Mouse (Mus musculus) forebrain, postnatal 0 days (tissue): ENCODE data around the gene Tbc1d15. TPM values are rescaled to one million over a fixed set of nuclear protein-coding genes. Genes with fewer than 3 reads are reported as not detected.

Experiments used
- ATAC-seq: fragments of 200-750 bp; cut with Nextera tagmentation; 2 replicates; pipeline ENCODE4 v1.8.0; 2017; ENCODE audit warnings: mild to moderate bottlenecking, moderate library complexity
- DNase-seq: peaks from one replicate; pipeline ENCODE4 v3.0.0-alpha.2; 2015
- H3K27ac ChIP-seq: fragments of 300-500 bp; sonication (generic); 2 replicates; pipeline ENCODE4 v1.5.1; 2014; ENCODE audit warnings: low read depth, mild to moderate bottlenecking, antibody characterized with exemption, low read length, moderate library complexity, mixed read lengths
- H3K27me3 ChIP-seq: fragments of 300-500 bp; sonication (generic); 2 replicates; pipeline ENCODE4 v1.6.1; 2014; ENCODE audit warnings: mild to moderate bottlenecking, low read length, mixed read lengths; ENCODE audit not compliant: insufficient read depth
- H3K36me3 ChIP-seq: fragments of 300-500 bp; sonication (generic); 2 replicates; pipeline ENCODE4 v1.6.1; 2014; ENCODE audit warnings: mild to moderate bottlenecking, moderate library complexity; ENCODE audit not compliant: insufficient read depth
- H3K4me1 ChIP-seq: fragments of 300-500 bp; sonication (generic); 2 replicates; pipeline ENCODE4 v1.6.1; 2014; ENCODE audit warnings: antibody characterized with exemption; ENCODE audit not compliant: insufficient read depth
- H3K4me2 ChIP-seq: fragments of 300-500 bp; sonication (generic); 2 replicates; pipeline ENCODE4 v1.6.1; 2014; ENCODE audit warnings: low read depth, mild to moderate bottlenecking, moderate library complexity
- H3K4me3 ChIP-seq: fragments of 300-500 bp; sonication (generic); 2 replicates; pipeline ENCODE4 v1.5.1; 2014; ENCODE audit warnings: low read depth, low read length, mixed read lengths
- H3K9ac ChIP-seq: fragments of 300-500 bp; sonication (generic); 2 replicates; pipeline ENCODE4 v1.6.1; 2014; ENCODE audit warnings: mild to moderate bottlenecking
- H3K9me3 ChIP-seq: fragments of 300-500 bp; sonication (generic); 2 replicates; pipeline ENCODE4 v1.6.1; 2016; ENCODE audit warnings: low read length
- CTCF ChIP-seq: sonication (generic); IDR thresholded peaks from 2 replicates; pipeline ENCODE4 v1.5.1; 2016; ENCODE audit warnings: antibody characterized with exemption, control low read depth, low read depth
- WGBS: fragments of 180-500 bp; shearing (Covaris S2); extraction: QIAGEN DNeasy Blood & Tissue Kit; methylation state at CpG from one replicate; pipeline ENCODE4 v1.1.7; 2014; 5-methylcytosine and 5-hydroxymethylcytosine counted together
- polyA plus RNA-seq: library from polyadenylated mRNA; unstranded; fragments of >200 nt; fragmentation: Nextera tagmentation; extraction: Ambion mirVana; gene quantifications from 2 replicates; pipeline ENCODE4 v1.2.1, GENCODE M21; 2015
- total RNA-seq: library from RNA; depleted of rRNA; stranded (reverse); fragments of >200 nt; gene quantifications from 2 replicates; pipeline ENCODE4 v1.2.3, GENCODE M21; 2014; rRNA removed

Tbc1d15 gene
- 8.5 and 10.3 TPM in 2 replicates for total RNA-seq
- 24.7 and 31.3 TPM in 2 replicates for polyA plus RNA-seq

GRCm38 (mm10) chr10:115251088-115251934, at the start of gene Tbc1d15:
Tbc1d15 (minus strand) TSS chr10:115251467.
- Histone ChIP-seq H3K9me3 (no peaks in the 10 kb centered on the region), H3K9ac (peak within 1 kb of the TSS; percentile 83), H3K4me3 (peak within 1 kb of the TSS; percentile 90), H3K27ac (peak within 1 kb of the TSS; percentile 62), H3K27me3 (no peaks in the 10 kb centered on the region), H3K36me3 (no peaks in the 10 kb centered on the region), H3K4me2 (peak within 1 kb of the TSS; percentile 54), H3K4me1 (0 out of 2 replicates have a peak, but pooled peaks cover 14% of the 10 kb centered on the region)
- peak; percentile 99 for ATAC-seq
- 1% methylated on average over 66 of the region's 67 CpGs for WGBS
- DNase-seq, result peak; percentile 99
- TF ChIP-seq CTCF, result no peak

- ATAC-seq (no peak), DNase-seq (no peak)
- Histone ChIP-seq H3K4me1 (no peaks in the 10 kb centered on the region), H3K9me3 (no peaks in the 10 kb centered on the region), H3K27me3 (no peaks in the 10 kb centered on the region), H3K4me2 (no peak overlapping the region), H3K36me3 (peaks cover 36% of the 10 kb centered on the region), H3K9ac (no peak overlapping the region), H3K4me3 (no peak overlapping the region), H3K27ac (no peak overlapping the region)
- 96% methylated on average over 4 of the region's 4 CpGs for WGBS
- no peak for TF ChIP-seq CTCF
Measured at GRCm38 (mm10) chr10:115298683-115299082, 47.4 kb upstream of the Tbc1d15 start.

GRCm38 (mm10) chr10:115297582-115297981, 46.3 kb upstream of the Tbc1d15 start:
- no peak overlapping the region for H3K4me3 ChIP-seq
- no peak for TF ChIP-seq CTCF
- 99% methylated on average over 5 of the region's 5 CpGs for WGBS
- no peak overlapping the region for H3K9ac ChIP-seq
- no peak overlapping the region for H3K27ac ChIP-seq
- H3K36me3 ChIP-seq, result peaks cover 45% of the 10 kb centered on the region
- no peak overlapping the region for H3K4me2 ChIP-seq
- no peaks in the 10 kb centered on the region for H3K9me3 ChIP-seq
- DNase-seq (no peak), ATAC-seq (no peak)
- H3K27me3 ChIP-seq, result no peaks in the 10 kb centered on the region
- H3K4me1 ChIP-seq, result no peaks in the 10 kb centered on the region

GRCm38 (mm10) chr10:115296401-115296935, 45.2 kb upstream of the Tbc1d15 start:
- Histone ChIP-seq H3K9me3 (no peaks in the 10 kb centered on the region), H3K4me1 (no peaks in the 10 kb centered on the region), H3K36me3 (peaks cover 53% of the 10 kb centered on the region), H3K9ac (no peak overlapping the region), H3K4me2 (no peak overlapping the region), H3K27ac (no peak overlapping the region), H3K27me3 (no peaks in the 10 kb centered on the region), H3K4me3 (no peak overlapping the region)
- DNase-seq (no peak), ATAC-seq (no peak)
- WGBS, result 89% methylated on average over 9 of the region's 9 CpGs
- peak; percentile 20; the same call in 1 of the 2 replicates for TF ChIP-seq CTCF

GRCm38 (mm10) chr10:115295162-115295561, 43.9 kb upstream of the Tbc1d15 start:
- H3K4me2 ChIP-seq, result no peak overlapping the region
- H3K9me3 ChIP-seq, result no peaks in the 10 kb centered on the region
- ATAC-seq (no peak), DNase-seq (no peak)
- no peak overlapping the region for H3K9ac ChIP-seq
- no peak for TF ChIP-seq CTCF
- H3K36me3 ChIP-seq, result peaks cover 50% of the 10 kb centered on the region
- H3K4me1 ChIP-seq, result no peaks in the 10 kb centered on the region
- no peak overlapping the region for H3K4me3 ChIP-seq
- no peaks in the 10 kb centered on the region for H3K27me3 ChIP-seq
- WGBS, result 95% methylated on average over 3 of the region's 3 CpGs
- H3K27ac ChIP-seq, result no peak overlapping the region

- Histone ChIP-seq H3K4me2 (no peak overlapping the region), H3K4me3 (no peak overlapping the region), H3K27me3 (no peaks in the 10 kb centered on the region), H3K9me3 (no peaks in the 10 kb centered on the region), H3K4me1 (no peaks in the 10 kb centered on the region), H3K27ac (no peak overlapping the region), H3K36me3 (peaks cover 48% of the 10 kb centered on the region), H3K9ac (no peak overlapping the region)
- DNase-seq, result no peak
- WGBS, result 82% methylated on average over 7 of the region's 7 CpGs
- no peak for TF ChIP-seq CTCF
- ATAC-seq, result no peak
Measured at GRCm38 (mm10) chr10:115294715-115295114, 43.4 kb upstream of the Tbc1d15 start.

- Histone ChIP-seq H3K27ac (no peak overlapping the region), H3K9ac (no peak overlapping the region), H3K4me2 (no peak overlapping the region), H3K4me1 (no peaks in the 10 kb centered on the region), H3K27me3 (no peaks in the 10 kb centered on the region), H3K36me3 (peaks cover 50% of the 10 kb centered on the region), H3K4me3 (no peak overlapping the region), H3K9me3 (no peaks in the 10 kb centered on the region)
- no peak for ATAC-seq
- TF ChIP-seq CTCF, result no peak
- 90% methylated on average over 7 of the region's 7 CpGs for WGBS
- no peak for DNase-seq
Measured at GRCm38 (mm10) chr10:115293946-115294345, 42.7 kb upstream of the Tbc1d15 start.
